Mouse (Mus musculus) T-helper 1 cell (primary cell): ENCODE results near the gene A730071L15Rik.

Source experiments
- in situ Hi-C: fragments of 300-600 bp; cut with MboI, MseI; formaldehyde crosslinking; loops from one replicate; pipeline ENCODE4 v1.15.1; 2025; ENCODE audit warnings: high pct_unique_total_duplicates

The A730071L15Rik gene

DNA sequence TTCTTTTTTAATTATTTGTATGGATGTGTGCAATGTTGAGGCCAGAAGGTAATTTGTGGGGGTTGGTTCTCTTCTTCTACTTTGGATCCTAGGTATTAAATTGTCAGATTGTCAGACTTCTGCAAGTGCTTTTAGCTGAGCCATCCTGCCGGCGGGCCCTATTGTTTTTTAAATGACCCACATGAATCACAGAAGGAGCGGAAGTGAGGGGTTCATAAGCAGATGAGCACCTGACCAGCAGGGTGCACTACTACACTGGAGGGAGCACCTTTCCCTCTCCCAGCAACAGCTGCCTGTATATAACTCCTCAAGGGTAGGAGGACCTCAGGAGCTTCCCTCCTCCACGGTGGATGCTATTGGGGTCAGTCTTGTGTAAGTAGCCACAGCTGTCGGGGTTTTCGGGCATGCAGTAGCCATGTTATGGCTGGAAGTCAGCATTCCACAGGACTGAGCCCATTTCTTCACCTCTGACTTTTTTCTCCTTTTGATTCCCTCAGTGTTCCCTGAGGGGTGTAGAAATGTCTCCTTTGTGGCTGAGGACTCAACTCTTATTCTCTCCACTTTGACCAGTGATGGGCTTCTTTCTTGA, 18.9 kb upstream of the A730071L15Rik start:
- in situ Hi-C loops = no loop called here

DNA sequence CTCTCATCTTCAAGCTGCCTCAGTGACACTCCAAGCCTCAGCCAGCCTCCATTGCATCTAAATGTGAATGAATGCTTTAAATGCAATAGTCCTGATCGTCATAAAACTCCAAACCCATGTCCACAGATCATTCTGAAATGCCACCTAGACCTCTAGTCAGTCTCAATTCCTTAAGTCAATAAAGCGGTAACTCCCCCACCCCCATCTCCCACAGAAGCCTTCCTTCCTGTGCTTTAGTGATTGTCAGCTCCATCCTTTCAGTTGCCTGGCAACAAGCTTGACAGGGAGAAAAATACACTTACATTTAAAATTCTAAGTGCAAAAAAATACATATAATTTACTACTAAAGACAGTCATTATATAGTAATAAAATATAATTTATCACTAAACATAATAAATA, 16.6 kb upstream of the A730071L15Rik start:
- in situ Hi-C loops = no loop called here

DNA sequence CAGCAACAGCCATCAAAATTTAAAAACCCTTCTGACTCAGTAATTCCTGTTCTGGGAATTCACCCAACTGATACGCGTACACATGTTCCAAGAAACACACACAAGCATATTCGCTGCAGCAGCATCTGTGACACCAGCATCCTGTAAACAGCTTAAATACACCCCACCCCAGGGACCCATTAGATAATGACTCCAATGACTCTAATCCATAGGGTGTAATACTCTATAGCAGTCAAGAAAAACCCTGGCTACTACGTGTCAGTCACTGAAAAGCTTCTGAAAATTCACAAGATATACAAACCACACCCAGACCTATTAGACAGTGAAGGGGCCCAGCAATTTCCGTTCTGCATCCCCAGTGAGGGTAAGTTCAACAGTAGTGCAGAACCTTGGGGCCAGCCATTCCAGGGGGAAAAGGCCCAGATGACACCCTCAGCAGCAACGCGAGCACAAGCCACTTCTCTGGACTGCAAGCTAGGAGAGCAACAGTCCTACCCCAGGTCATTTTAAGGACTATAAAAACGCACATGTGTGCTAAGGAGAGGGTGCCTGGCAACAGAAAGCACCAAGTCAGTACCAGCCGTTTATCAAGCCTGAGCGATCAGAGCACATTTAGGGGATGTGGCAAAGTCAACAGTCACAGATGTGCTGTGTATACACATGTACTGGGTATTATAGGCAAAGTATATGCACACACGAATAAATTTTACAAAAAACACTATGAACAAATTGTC, 15.5 kb upstream of the A730071L15Rik start:
- in situ Hi-C loops = no loop called here

DNA sequence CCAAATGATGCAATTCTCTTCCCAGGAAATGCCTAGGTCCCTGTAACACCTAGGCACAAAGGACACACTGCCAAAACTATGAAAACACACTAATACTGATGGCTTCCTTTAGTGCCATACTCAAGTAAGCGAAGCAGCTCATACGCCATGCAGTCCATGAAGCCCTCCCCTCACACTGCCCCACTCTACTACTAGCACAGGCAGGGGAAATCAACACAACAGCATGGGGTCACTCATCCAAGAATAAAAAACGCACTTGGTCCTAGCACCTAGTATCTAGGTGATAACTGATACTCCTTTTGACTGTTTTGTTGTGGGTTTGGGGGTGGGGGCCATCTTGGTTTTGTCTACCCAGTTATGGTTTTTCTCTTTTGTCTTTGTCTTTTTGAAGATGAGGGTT, 12.4 kb upstream of the A730071L15Rik start:
- in situ Hi-C loops = no loop called here

DNA sequence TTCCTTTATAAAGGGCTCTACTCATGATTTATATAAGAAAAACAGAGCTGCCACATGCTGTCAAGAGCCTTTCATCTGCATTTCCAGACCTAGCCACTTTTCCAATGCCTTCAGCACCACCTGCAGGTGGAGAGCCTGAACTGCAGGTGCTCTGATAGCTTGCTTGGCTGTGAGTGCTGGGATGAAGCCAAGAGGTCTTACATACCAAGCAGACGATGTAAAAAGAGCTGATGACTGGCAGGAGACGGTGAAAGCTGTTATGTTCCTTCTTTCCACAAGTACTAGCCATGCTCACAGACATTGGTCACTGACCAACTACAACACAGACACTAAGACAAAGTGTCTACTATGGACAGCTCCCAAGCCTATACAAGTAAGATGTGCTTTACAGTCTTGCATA, 12.0 kb upstream of the A730071L15Rik start:
- in situ Hi-C loops = no loop called here

DNA sequence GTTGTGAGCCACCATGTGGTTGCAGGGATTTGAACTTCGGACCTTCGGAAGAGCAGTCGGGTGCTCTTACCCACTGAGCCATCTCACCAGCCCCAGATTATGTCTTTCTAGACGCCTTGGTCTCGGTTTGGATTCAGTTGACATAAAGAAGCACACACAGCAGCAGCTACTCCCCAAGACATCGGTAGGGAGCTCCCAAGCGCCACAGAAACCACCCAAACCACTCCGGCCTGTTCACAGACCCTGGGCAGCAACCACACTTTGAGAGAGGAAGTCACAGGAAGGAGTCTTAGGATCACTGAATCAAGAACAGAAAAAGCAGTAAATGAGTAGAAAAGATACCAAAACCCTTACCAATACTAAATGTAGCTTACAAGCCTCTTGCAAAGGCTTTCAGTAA, 3.0 kb upstream of the A730071L15Rik start:
- in situ Hi-C loops = loop anchor here (5.0 kb wide), 1 partner anchor 199 kb away; no protein-coding TSS in a partner anchor

DNA sequence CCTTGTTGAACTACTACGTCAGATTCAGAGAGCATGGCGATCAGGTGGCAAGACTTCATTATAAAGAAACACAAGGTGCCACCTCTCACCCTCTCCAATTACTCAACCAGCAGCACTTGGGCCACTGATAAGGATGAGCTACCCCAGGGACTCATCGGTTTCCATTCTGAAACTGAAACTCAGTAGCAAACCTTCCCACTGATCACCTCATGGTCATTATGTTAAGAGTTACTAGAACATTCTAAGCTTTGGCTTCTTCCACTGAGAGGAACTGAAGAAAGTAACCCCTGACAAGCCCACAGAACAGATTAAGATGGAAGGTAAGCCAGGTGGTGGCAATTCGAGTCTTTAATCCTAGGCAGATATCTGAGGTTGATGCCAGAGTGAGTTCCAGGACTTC, 1.4 kb upstream of the A730071L15Rik start:
- in situ Hi-C loops = loop anchor here (5.0 kb wide), 1 partner anchor 201 kb away; no protein-coding TSS in a partner anchor

DNA sequence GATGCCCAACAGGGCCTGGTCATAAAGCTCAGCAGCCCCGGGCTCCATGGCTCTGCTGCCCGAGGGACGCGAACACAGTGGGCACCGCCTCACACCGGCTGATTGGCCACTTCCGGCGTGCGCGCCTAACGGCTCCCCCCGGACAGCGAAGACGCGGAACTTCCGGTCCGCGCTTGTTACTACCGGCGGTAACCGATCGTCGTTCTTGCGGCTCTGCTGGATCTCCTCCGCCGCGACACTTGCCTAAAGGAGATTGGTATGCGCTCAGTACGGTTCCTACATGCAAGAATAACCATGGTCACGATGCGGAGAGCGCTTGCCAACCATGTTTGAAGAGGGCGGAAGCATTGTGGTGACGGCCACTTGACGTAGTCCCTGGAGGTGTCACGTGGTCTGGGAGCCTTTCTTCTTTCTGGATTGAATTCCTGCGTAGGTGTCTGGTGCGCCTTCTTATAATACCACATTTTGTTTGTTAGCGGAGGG, 299 bp downstream of the A730071L15Rik start, which contains the start of gene Nudcd3:
Nudcd3 (minus strand) TSS at position 329 of the 483 bp plus-strand sequence.
- in situ Hi-C loops = loop anchor here (5.0 kb wide), 1 partner anchor 62 kb away; no protein-coding TSS in a partner anchor

DNA sequence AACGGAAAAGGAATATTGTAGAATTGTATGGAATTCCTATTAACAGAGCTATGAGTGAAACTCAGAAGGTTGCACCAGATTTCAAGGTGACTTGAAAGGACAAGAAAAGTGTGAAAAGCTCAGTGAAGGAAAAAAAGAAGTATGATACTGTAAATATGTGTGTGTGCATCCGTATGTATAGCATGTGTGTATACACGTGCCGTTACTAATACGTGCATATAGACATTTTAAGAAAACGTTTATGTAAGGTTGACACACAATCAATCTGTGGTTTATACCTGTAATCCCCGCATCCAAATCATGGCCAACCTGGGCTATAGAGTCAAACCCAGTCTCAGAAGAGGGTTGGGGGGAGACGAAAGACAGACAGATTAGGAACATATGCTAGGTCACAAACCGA, 741 bp downstream of the A730071L15Rik start:
- in situ Hi-C loops = loop anchor here (5.0 kb wide), 1 partner anchor 62 kb away; no protein-coding TSS in a partner anchor

DNA sequence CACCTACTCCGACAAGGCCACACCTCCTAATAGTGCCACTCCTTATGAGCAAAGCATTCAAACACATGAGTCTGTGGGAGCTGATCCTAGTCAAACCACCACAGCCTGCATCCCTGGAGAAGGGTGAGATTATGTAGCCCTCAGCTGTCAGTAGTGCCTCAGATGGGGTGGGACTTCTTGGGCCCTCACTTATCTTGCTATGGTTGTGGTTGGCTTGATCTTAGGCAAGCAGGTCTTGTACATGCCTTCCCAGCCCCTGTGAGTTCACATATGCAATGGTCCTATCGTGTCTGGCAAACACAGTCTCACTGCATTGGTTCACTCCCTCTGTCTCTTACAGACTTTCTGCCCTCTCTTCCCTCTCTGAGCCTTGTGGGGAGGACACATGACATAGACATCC, 7.3 kb downstream of the A730071L15Rik start:
- in situ Hi-C loops = no loop called here

DNA sequence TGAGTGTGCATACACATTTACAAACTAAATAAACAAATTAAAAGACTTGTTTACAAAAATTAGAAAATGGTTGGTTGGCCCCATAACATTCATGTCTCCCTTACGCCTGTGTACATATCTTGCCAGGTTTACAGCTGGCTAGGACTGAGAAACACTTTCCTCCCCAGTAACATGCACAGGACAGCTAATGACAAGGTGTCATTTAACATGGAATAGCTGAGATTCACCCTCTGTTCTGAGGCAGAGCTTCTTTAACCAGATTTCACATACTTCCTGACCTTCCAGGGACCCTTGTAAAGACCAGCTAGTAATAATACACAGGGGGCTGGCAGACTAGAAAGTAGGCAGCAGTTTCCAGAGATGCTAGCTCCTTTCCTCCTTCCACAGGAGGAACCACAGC, 8.3 kb downstream of the A730071L15Rik start:
- in situ Hi-C loops = no loop called here

DNA sequence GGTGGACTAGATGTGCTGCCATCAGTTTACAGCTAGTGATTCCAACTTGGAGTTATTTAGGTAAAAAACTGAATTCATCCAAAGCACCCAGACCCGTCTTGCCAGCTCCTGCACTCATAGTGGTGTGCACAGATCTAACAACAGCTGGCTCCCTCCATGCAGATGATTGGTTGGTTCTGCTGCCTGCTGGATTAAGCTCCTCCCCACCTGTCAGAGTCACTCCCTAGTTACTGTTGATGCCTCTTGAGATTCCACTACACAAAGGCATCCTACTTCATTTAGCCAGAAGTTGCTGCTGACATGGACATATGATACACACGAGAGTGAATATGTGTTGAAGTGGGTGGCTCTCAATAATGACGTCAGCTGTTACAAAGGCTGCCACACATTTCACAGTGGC, 17.0 kb downstream of the A730071L15Rik start:
- in situ Hi-C loops = no loop called here

DNA sequence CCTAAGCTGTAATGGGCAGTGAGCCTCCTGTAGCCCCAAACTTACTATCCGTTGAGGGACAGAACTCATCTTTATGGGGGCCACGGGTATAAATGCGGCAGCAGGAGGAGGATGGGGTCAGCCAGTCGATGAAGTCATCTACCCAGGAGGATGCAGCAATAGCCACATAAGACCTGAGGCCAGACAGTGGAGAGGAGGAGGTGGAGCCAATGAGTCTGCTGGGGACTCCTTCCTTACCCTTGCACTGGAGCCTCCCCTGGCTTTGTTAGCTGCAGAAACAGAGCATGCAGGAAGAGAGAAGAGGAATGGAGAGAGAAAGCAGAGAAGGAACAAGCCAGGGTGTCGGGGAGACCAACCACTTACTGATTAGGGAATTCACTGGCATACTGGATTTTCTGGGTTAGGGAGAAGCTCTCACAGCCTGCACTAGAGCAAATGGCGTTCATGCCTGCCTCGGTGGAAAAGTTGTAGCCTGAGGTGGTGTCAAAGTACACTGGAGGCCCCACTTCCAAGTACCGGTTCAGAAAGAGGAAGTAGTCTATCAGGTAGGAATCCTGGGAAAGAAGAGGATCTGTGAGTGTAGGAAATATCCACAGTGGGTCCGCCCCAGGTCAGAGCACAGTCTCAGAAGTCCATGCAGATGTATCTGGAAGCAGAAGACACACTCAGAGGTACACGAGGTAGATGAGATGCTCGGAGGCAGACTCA, 18.5 kb downstream of the A730071L15Rik start:
- in situ Hi-C loops = no loop called here

DNA sequence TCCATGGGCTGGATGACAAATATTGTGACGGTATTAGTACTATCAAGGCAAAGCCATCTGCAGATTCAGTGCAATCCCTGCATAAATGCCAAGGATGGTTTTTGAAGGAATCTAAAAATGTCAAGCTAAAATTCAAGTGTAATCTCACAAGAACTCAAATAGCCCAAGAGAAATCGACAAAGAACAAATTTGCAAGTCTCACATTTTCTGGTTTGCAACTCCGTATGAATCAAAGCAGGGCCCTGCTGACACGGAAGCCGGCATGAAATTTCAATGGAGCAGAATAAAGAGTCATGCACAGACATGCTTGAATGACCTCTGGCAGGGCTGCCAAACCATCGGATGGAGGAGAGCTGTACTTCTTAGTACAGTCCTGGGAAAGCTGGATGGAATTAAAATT, 20.1 kb downstream of the A730071L15Rik start:
- in situ Hi-C loops = no loop called here

DNA sequence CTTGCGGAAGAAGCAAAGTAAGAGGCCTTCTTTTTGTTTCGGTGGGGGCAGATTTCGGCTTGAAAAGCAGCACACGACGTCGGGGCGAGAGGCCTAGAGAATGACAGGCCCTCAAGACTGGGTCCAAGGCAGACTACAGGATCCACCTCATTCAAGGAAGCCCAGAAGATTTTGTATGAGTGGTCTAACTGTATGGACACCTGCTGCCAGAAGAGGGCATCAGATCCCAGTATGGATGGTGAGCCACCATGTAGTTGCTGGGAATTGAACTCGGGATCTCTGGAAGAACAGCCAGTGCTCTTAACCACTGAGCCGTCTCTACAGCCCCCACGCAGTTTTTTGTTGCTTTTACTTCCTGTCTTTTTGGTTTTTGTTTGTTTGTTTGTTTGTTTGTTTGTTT, 22.4 kb downstream of the A730071L15Rik start:
- in situ Hi-C loops = no loop called here

DNA sequence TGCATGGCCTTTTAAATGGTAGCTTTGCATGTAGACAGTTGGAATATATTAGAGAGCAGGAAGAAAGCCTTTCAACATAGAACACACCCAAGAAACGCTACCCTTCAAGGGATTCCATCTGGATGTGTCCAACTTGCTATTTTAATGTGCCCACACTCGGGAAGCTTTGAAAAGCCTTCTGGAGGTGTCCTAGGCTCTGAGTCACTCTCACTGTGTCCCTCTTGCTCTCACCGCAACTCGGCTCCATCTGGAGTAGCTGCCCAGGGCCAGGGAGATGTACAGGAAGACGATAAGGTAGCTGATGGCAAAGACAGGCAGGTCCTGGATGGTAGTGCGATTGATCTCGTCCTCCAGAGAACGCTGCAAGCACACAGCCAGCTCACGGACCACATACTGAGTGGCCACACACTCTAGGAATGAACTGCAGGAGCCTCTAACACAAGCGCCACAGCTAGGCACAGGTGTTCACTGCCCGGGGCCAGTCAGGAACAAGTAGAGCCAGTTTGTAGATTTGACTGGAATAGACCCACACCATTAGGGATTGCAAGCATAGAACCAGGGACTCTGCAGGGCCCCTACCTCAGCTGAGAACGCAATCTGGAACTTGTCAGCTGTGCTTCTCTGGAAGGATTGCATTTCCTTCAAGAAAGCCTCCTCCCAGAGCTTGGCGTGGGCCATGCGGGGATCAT, 24.9 kb downstream of the A730071L15Rik start:
- in situ Hi-C loops = no loop called here

DNA sequence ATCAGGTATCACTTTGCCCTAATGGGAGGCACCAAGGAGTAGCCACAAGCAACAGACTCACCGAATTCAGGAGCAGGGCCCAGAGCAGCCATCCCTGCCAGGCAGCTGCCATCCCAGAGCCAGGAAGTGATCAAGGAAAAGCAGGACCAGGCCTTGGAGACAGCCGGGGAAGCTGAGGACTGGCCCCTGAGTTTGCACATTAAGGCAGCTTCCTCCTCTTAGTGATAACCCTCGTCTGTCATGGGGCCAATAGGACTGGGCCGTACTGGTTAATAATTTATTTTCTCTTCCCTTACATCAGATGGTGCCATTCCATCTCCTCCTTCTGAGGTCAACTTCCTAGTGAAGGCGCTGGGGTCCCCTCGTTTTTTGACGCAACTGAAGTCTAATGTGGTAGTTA, 30.2 kb downstream of the A730071L15Rik start, which contains the start of gene Npc1l1:
Npc1l1 (minus strand) TSS at position 132 of the 400 bp plus-strand sequence.
- in situ Hi-C loops = loop anchor here (5.0 kb wide), 1 partner anchor 1003 kb away; no protein-coding TSS in a partner anchor

DNA sequence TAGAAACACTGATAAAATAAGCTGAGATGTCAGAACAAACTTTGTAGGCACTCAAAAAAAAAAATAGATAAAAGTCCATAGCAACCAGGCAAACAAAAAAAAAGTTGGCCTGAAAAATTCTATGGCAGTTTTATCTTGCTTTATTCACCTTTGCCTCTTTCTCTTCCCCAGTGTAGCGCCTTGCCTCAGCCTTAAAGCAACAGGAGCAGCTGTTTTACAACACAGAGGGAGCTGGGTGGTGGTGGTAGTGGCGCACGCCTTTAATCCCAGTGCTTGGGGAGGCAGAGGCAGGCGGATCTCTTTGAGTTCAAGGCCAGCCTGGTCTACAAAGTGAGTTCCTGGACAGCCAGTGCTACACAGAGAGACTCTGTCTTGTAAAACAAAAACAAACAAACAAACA, 33.2 kb downstream of the A730071L15Rik start:
- in situ Hi-C loops = loop anchor here (5.0 kb wide), 1 partner anchor 1006 kb away; no protein-coding TSS in a partner anchor

DNA sequence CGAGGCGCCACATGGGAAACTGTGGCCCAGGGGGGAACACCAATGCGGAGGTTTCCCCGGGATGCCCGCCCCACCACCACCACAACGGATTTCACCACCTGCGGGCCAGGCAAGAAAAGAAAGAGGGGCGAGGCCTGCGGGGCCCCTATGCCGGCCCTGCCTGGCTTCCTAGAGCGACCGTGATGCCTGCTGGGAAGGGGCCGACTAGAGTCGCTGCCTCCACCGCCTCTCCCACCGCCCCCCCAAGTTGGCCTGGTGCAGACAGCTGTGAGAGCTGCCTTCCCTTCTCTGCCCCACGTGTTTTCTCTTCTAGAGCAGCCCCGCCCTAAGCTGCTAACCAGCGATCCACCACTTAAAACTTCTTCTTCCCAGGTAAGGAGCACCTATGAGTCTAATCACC, 44.9 kb downstream of the A730071L15Rik start:
- in situ Hi-C loops = no loop called here
